Mouse (Mus musculus): Measurements from ENCODE around the gene Nfatc2. TPM values are rescaled to one million over a fixed set of nuclear protein-coding genes. Genes with fewer than 3 reads are reported as not detected.

Nfatc2 gene
- polyA plus RNA-seq, 1 experiment: 15.3 TPM

DNA sequence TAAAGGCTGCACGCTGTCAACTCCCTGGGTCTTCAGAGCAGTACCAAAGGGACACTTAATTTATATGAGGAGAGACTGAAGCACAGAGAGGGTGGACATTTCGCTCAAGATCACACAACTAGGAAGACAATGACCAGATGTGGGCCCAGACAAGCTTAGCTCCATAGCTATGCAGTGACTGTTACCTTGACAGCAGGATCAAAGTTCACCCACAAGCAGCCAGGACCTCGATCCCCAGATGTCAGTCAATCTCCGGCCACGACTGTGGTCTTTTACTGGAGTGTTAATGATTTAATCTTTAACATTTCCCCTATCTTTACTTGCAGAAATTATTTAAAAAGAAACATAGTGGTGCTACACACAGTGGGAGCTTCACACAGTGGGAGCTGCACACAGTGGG lies 49.1 kb downstream of the Nfatc2 start:
- no peak for DNase-seq (ENCODE audit: low read depth in 1 of 2, low spot score in 2 of 2)
- no peaks in the 10 kb centered on the region for H3K27me3 ChIP-seq (ENCODE audit: control insufficient read depth, insufficient read depth, low read length)
- 73% methylated on average over 5 of the region's 5 CpGs for WGBS
- no peak overlapping the region for H3K4me3 ChIP-seq (ENCODE audit: extremely low read depth, insufficient read depth, insufficient read length)
- H3K27ac ChIP-seq (ENCODE audit: insufficient read depth, low read length): no peak overlapping the region
- TF ChIP-seq CTCF (IDR thresholded peaks at IDR 0.05; ENCODE audit: extremely low read depth, insufficient read depth, insufficient read length, insufficient replicate concordance) (no peak), POLR2A (IDR thresholded peaks at IDR 0.05; ENCODE audit: low read depth, low read length) (no peak)
- H3K4me1 ChIP-seq (ENCODE audit: control insufficient read depth, insufficient read depth, insufficient read length): peaks cover 21% of the 10 kb centered on the region; the same call in 1 of the 2 replicates
- 0 out of 2 replicates have a peak, but pooled peaks cover 3% of the 10 kb centered on the region for H3K36me3 ChIP-seq (ENCODE audit: control insufficient read depth, insufficient read depth, low read length)

DNA sequence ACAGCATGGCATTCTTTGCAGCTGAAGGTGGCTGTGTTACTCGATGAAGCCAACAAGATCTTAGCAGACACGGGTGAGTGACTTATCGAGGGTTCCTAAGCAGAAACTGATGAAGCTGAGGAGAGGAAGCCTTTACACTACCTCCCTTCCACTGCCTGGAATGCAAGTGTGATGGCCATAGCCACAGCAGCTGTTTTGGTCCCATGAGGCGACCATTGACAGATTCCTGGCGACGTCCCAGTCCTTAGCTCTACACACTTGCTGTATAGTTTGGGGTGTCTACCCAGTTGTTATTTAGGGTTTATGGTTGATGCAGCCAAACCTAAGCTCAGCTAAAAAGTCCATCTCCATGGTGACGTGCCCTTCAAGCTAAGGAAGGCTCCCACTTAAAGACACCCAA lies 50.2 kb downstream of the Nfatc2 start:
- Histone ChIP-seq H3K4me3 (ENCODE audit: extremely low read depth, insufficient read depth, insufficient read length) (no peak overlapping the region), H3K36me3 (ENCODE audit: control insufficient read depth, insufficient read depth, low read length) (0 out of 2 replicates have a peak, but pooled peaks cover 3% of the 10 kb centered on the region), H3K4me1 (ENCODE audit: control insufficient read depth, insufficient read depth, insufficient read length) (peaks cover 13% of the 10 kb centered on the region; the same call in 1 of the 2 replicates), H3K27me3 (ENCODE audit: control insufficient read depth, insufficient read depth, low read length) (no peaks in the 10 kb centered on the region), H3K27ac (ENCODE audit: insufficient read depth, low read length) (no peak overlapping the region)
- 86% methylated on average over 7 of the region's 7 CpGs for WGBS
- DNase-seq (ENCODE audit: low read depth in 1 of 2, low spot score in 2 of 2): no peak
- TF ChIP-seq POLR2A (IDR thresholded peaks at IDR 0.05; ENCODE audit: low read depth, low read length) (no peak), CTCF (IDR thresholded peaks at IDR 0.05; ENCODE audit: extremely low read depth, insufficient read depth, insufficient read length, insufficient replicate concordance) (no peak)

DNA sequence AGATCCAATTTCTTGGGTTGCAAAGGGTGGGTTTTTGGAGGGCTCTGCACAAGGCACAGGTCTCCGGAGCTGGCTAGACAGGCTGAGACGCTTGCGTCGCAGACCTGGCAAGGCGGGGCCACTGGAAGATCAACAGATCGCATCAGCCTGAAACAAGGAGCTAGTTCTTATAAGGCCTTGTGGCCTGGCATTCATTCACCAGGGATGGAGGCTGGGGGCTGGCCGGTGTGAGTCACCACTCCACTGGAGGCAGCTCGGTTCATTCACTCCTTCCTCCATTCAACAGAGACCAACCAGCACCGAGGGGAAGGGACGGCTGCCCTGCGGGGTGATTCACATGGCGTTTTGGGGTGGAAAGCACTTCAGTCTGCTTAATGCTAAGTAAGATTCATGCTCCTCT lies 52.1 kb downstream of the Nfatc2 start:
- Histone ChIP-seq H3K4me3 (ENCODE audit: extremely low read depth, insufficient read depth, insufficient read length) (no peak overlapping the region), H3K27me3 (ENCODE audit: control insufficient read depth, insufficient read depth, low read length) (no peaks in the 10 kb centered on the region), H3K36me3 (ENCODE audit: control insufficient read depth, insufficient read depth, low read length) (0 out of 2 replicates have a peak, but pooled peaks cover 3% of the 10 kb centered on the region), H3K27ac (ENCODE audit: insufficient read depth, low read length) (no peak overlapping the region), H3K4me1 (ENCODE audit: control insufficient read depth, insufficient read depth, insufficient read length) (peaks cover 4% of the 10 kb centered on the region; the same call in 1 of the 2 replicates)
- DNase-seq (ENCODE audit: low read depth in 1 of 2, low spot score in 2 of 2): no peak
- TF ChIP-seq CTCF (IDR thresholded peaks at IDR 0.05; ENCODE audit: extremely low read depth, insufficient read depth, insufficient read length, insufficient replicate concordance) (no peak), POLR2A (IDR thresholded peaks at IDR 0.05; ENCODE audit: low read depth, low read length) (no peak)
- WGBS: 89% methylated on average over 12 of the region's 12 CpGs

DNA sequence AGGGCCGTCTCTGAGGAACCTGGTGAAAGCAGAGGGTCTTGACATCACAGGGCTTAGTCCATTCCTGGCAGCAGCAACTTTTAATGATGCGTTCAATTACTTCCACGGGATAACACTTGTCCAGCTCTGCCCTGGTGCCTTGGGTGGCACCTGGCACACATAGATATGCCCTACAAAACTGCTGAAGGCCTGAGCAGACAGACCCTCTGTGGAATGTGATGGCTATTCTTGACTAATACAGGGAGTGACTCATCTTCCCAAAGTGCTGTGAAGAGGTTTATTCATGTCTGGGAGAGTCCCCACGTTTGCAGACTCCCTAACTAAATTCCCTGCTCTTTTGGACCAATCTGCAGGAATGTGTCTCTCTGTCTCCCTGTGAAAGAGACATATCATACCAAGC lies 53.4 kb downstream of the Nfatc2 start:
- H3K4me1 ChIP-seq (ENCODE audit: control insufficient read depth, insufficient read depth, insufficient read length): no peaks in the 10 kb centered on the region
- no peak for DNase-seq (ENCODE audit: low read depth in 1 of 2, low spot score in 2 of 2)
- H3K4me3 ChIP-seq (ENCODE audit: extremely low read depth, insufficient read depth, insufficient read length): no peak overlapping the region
- H3K27me3 ChIP-seq (ENCODE audit: control insufficient read depth, insufficient read depth, low read length): no peaks in the 10 kb centered on the region
- TF ChIP-seq CTCF (IDR thresholded peaks at IDR 0.05; ENCODE audit: extremely low read depth, insufficient read depth, insufficient read length, insufficient replicate concordance) (no peak), POLR2A (IDR thresholded peaks at IDR 0.05; ENCODE audit: low read depth, low read length) (no peak)
- 88% methylated on average over 4 of the region's 4 CpGs for WGBS
- H3K36me3 ChIP-seq (ENCODE audit: control insufficient read depth, insufficient read depth, low read length): 0 out of 2 replicates have a peak, but pooled peaks cover 4% of the 10 kb centered on the region
- H3K27ac ChIP-seq (ENCODE audit: insufficient read depth, low read length): no peak overlapping the region

DNA sequence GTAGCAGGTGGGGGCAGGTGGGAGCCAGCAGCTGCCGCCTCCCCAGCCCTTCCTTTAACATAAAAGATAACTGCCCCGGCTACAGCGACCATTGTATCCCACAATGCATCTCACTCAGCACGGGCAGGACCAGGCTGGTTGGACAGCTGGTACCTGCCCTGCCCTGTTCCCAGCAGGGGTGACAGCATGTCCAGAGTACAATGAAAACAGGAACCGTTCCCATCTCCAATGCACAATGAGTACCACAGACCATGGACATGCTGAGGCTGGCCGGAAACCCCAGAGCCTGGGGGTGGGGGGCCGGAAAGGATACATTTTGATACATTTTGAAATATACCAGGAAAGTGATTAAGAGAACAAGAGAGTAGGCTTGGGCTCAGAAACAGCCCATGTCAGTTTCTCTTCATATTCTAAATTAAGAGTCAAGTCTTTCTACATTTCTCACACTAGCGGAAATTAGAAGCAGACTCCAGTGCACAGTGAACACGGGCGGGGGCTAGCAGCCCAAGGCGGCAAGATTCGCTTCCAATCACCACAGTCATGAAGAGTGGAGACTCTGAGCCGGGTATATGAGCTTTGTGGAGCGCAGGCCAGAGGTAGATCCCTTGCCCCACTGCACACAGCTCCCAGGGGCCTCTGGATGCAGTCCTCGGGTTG lies 55.4 kb downstream of the Nfatc2 start:
- Histone ChIP-seq H3K4me1 (ENCODE audit: control insufficient read depth, insufficient read depth, insufficient read length) (no peaks in the 10 kb centered on the region), H3K4me3 (ENCODE audit: extremely low read depth, insufficient read depth, insufficient read length) (no peak overlapping the region), H3K36me3 (ENCODE audit: control insufficient read depth, insufficient read depth, low read length) (0 out of 2 replicates have a peak, but pooled peaks cover 4% of the 10 kb centered on the region), H3K27ac (ENCODE audit: insufficient read depth, low read length) (no peak overlapping the region), H3K27me3 (ENCODE audit: control insufficient read depth, insufficient read depth, low read length) (no peaks in the 10 kb centered on the region)
- WGBS: 84% methylated on average over 15 of the region's 15 CpGs
- TF ChIP-seq POLR2A (IDR thresholded peaks at IDR 0.05; ENCODE audit: low read depth, low read length): no peak
- TF ChIP-seq CTCF (IDR thresholded peaks at IDR 0.05; ENCODE audit: extremely low read depth, insufficient read depth, insufficient read length, insufficient replicate concordance): no peak
- DNase-seq (ENCODE audit: low read depth in 1 of 2, low spot score in 2 of 2): no peak

DNA sequence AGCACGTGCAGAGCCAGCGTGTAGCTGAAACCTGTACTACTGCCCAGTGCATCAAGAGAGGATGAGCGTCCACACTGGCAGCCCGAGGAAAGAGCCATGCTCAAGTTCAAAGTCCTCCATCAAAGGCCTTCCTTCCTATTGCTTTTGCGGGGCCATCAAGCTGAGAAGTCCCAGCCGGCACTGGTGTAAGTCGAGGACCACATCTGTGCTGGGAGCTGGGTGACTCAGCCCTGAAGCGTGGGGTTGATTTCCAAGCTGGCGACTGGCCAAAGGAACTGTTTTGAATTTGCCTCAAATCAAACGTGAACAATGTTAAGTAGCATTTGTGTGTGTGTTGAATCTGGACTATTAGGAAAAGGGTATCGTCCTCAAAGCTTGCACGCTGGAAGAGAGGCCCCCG lies 57.4 kb downstream of the Nfatc2 start:
- Histone ChIP-seq H3K27ac (ENCODE audit: insufficient read depth, low read length) (no peak overlapping the region), H3K4me1 (ENCODE audit: control insufficient read depth, insufficient read depth, insufficient read length) (peaks cover 9% of the 10 kb centered on the region; the same call in 1 of the 2 replicates), H3K4me3 (ENCODE audit: extremely low read depth, insufficient read depth, insufficient read length) (no peak overlapping the region), H3K27me3 (ENCODE audit: control insufficient read depth, insufficient read depth, low read length) (no peaks in the 10 kb centered on the region), H3K36me3 (ENCODE audit: control insufficient read depth, insufficient read depth, low read length) (0 out of 2 replicates have a peak, but pooled peaks cover 4% of the 10 kb centered on the region)
- DNase-seq (ENCODE audit: low read depth in 1 of 2, low spot score in 2 of 2): peak in 1 of 2 experiments; percentile 28
- TF ChIP-seq POLR2A (IDR thresholded peaks at IDR 0.05; ENCODE audit: low read depth, low read length): no peak
- TF ChIP-seq CTCF (IDR thresholded peaks at IDR 0.05; ENCODE audit: extremely low read depth, insufficient read depth, insufficient read length, insufficient replicate concordance): no peak
- 67% methylated on average over 13 of the region's 13 CpGs for WGBS

DNA sequence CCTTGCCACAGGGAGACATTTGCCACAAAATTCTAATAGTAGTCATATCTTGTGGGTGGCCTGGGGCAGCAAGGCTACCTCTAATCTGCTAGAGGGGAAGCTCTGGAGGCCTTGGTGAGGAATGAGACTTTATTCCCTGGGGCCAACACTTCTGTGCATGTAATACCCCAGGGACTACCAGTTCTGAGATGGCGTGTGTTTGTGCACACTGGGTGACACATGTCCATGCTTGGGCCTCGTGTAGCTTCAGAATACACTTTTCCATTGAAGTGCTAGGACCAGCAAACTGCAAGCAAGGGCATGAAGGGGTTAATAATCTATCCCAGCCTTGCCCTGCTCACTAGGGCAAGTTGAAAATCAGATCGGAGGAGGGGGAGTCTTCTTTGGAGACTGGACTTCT lies 58.4 kb downstream of the Nfatc2 start:
- 63% methylated on average over 3 of the region's 3 CpGs for WGBS
- H3K27ac ChIP-seq (ENCODE audit: insufficient read depth, low read length): no peak overlapping the region
- 0 out of 2 replicates have a peak, but pooled peaks cover 4% of the 10 kb centered on the region for H3K36me3 ChIP-seq (ENCODE audit: control insufficient read depth, insufficient read depth, low read length)
- no peak for DNase-seq (ENCODE audit: low read depth in 1 of 2, low spot score in 2 of 2)
- no peak overlapping the region for H3K4me3 ChIP-seq (ENCODE audit: extremely low read depth, insufficient read depth, insufficient read length)
- no peaks in the 10 kb centered on the region for H3K27me3 ChIP-seq (ENCODE audit: control insufficient read depth, insufficient read depth, low read length)
- peaks cover 11% of the 10 kb centered on the region; the same call in 1 of the 2 replicates for H3K4me1 ChIP-seq (ENCODE audit: control insufficient read depth, insufficient read depth, insufficient read length)
- no peak for TF ChIP-seq CTCF (IDR thresholded peaks at IDR 0.05; ENCODE audit: extremely low read depth, insufficient read depth, insufficient read length, insufficient replicate concordance)
- TF ChIP-seq POLR2A (IDR thresholded peaks at IDR 0.05; ENCODE audit: low read depth, low read length): no peak

Measured in spleen, adult 2 months (tissue).